Mouse (Mus musculus) erythroblast, embryonic 14.5 days (primary cell): ENCODE measurements around the gene Lmntd1.

ENCODE experiments used
- GATA1 ChIP-seq: IDR thresholded peaks from 2 replicates; pipeline ENCODE4 v1.6.1; 2012; ENCODE audit warnings: low read length, inconsistent platforms, mixed read lengths
- TAL1 ChIP-seq: IDR thresholded peaks from 3 replicates; pipeline ENCODE4 v1.6.1; 2012; ENCODE audit warnings: low read length, inconsistent platforms, mixed read lengths

DNA sequence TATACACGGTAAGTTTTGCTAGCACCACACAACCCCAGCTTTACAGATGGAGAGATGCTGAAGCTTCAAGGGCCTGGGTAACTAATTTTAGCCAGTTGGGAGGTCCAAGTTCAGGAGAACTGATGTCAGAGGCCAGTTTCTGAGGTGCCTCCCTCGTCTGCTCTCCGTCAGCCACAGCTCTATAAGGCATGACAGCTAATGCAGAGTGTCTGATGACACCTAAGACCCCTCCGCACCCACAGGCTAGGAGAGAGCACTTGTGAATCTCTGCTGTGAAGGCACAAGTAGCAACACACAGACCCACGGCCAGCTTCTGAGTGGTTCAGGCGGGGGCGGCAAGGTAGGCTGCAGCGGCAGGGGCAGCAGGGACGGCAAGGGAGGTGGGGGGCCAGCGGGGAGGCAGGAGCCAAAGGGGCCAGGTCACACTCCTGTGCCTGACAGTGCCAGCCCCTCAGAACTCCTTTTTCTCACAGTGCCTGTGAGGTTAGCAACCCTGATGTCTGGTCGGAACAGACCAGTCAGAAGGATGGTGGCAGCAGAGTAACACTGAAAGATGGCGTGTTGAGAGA, 151.4 kb downstream of the Lmntd1 start:
- TF ChIP-seq GATA1 (no peak), TAL1 (no peak)
